Mouse (Mus musculus) liver, postnatal 0 days (tissue): ENCODE measurements around the gene Hist2h2be.

Source experiments
- CTCF ChIP-seq: sonication (generic); IDR thresholded peaks from 2 replicates; pipeline ENCODE4 v1.5.1; 2016; ENCODE audit warnings: antibody characterized with exemption, low read depth
- EP300 ChIP-seq: IDR thresholded peaks from 2 replicates; pipeline ENCODE4 v1.6.1; 2016; ENCODE audit warnings: antibody characterized with exemption, low read depth, mild to moderate bottlenecking

DNA sequence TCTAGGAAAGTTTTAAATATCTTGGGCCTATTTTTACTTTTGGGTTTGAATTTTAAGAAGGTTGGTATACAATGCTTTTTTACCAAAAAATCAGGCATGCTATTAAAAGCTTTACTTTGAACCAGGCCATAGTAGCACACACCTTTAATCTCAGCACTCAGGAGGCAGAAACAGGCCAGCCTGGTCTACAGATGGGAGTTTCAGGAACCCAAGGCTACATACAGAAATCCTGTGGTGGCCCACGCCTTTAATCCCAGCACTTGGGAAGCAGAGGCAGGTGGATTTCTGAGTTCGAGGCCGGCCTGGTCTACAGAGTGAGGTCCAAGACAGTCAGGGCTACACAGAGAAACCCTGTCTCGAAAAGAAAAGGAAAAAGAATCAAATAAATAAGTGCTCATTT is 46.6 kb downstream of the Hist2h2be start:
- TF ChIP-seq CTCF (no peak), EP300 (no peak)
